Mouse (Mus musculus) ES-Bruce4 (cell line): ENCODE results near the gene Fam170b. TPM values are rescaled to one million over a fixed set of nuclear protein-coding genes. Genes with fewer than 3 reads are reported as not detected.

Experiments
- H3K27ac ChIP-seq: 2 replicates; pipeline ENCODE4 v1.5.1; 2012; ENCODE audit warnings: low read length, inconsistent platforms; ENCODE audit not compliant: insufficient read depth
- H3K27me3 ChIP-seq: 2 replicates; pipeline ENCODE4 v1.6.1; 2012; ENCODE audit warnings: mild to moderate bottlenecking, low read length, inconsistent platforms; ENCODE audit not compliant: control insufficient read depth, poor library complexity, insufficient read depth, severe bottlenecking
- H3K36me3 ChIP-seq: 2 replicates; pipeline ENCODE4 v1.6.1; 2012; ENCODE audit warnings: inconsistent platforms, mild to moderate bottlenecking, low read length, moderate library complexity; ENCODE audit not compliant: control insufficient read depth, poor library complexity, insufficient read depth, severe bottlenecking
- H3K4me1 ChIP-seq: one replicate; pipeline ENCODE4 v1.8.1; 2011; ENCODE audit warnings: low read length; ENCODE audit not compliant: control insufficient read depth, insufficient read depth
- H3K4me3 ChIP-seq: 2 replicates; pipeline ENCODE4 v1.5.1; 2011; ENCODE audit warnings: low read depth, mild to moderate bottlenecking, low read length
- H3K9ac ChIP-seq: 2 replicates; pipeline ENCODE4 v1.6.1; 2012; ENCODE audit warnings: low read depth, mild to moderate bottlenecking, inconsistent platforms; ENCODE audit not compliant: poor library complexity, severe bottlenecking
- H3K9me3 ChIP-seq: replicated peaks from 2 replicates; pipeline ENCODE4 v1.6.1; 2012; ENCODE audit warnings: mild to moderate bottlenecking, low read length, inconsistent platforms; ENCODE audit not compliant: control insufficient read depth, poor library complexity, insufficient read depth, severe bottlenecking
- CTCF ChIP-seq: IDR thresholded peaks from one replicate; pipeline ENCODE4 v1.8.1; 2011; ENCODE audit warnings: low read depth, low read length
- EP300 ChIP-seq: IDR thresholded peaks from 2 replicates; pipeline ENCODE4 v1.6.1; 2011; ENCODE audit warnings: low read depth, low read length; ENCODE audit not compliant: insufficient read depth
- POLR2A ChIP-seq: IDR thresholded peaks from one replicate; pipeline ENCODE4 v1.8.1; 2011; ENCODE audit warnings: low read length; ENCODE audit not compliant: insufficient read depth
- polyA plus RNA-seq: library from polyadenylated mRNA; stranded (reverse); fragments of >200 nt; gene quantifications from 2 replicates; pipeline ENCODE4 v1.2.4, GENCODE M21; 2011; ENCODE audit warnings: low read depth; ENCODE audit not compliant: missing spikeins, insufficient read depth, insufficient read length

The Fam170b gene
- polyA plus RNA-seq, 1 experiment = not detected

DNA sequence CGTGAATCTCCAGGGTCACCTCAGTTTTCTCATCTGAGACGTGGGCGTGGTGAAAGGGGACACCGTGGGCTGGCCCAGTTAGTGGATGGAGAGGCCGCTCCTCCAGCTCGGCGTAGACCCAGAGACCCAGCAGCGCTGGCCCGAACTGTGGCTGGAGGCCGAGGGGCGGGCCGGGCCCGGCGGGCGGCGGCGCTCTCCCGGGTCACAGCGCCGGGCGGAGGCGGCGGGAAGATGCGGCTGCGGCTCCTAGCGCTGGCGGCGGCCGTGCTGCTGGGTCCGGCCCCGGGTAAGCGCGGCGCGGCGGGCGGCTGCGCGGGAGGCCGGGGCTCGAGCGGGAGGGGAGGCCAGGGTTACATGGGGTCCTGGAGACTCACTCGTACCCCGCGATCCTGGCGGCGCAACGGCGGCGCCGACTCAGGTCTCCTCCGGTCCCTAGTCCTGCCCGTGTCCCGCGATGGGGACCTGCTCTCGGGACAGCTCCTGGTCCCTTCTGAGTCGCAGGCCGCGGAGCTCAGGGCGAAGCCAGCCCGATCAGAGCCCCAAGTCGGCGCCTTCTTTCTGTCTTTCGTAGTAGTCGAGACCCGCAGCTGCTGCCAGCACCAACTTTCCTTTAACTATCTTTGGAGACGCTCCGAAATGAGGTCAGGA, 23.0 kb downstream of the Fam170b start, which contains the start of gene Vstm4:
Gene Vstm4, plus strand, starts transcription at position 76 of the 648 bp plus-strand sequence.
- Histone ChIP-seq H3K9ac (peak within 1 kb of the TSS; percentile 62; the same call in 1 of the 2 replicates), H3K9me3 (no peaks in the 10 kb centered on the region), H3K4me1 (no peaks in the 10 kb centered on the region), H3K27ac (no peak within 1 kb of the TSS), H3K27me3 (peaks cover 5% of the 10 kb centered on the region), H3K36me3 (no peaks in the 10 kb centered on the region), H3K4me3 (peak within 1 kb of the TSS; percentile 47)
- TF ChIP-seq EP300 = no peak
- no peak for TF ChIP-seq CTCF
- no peak for TF ChIP-seq POLR2A

DNA sequence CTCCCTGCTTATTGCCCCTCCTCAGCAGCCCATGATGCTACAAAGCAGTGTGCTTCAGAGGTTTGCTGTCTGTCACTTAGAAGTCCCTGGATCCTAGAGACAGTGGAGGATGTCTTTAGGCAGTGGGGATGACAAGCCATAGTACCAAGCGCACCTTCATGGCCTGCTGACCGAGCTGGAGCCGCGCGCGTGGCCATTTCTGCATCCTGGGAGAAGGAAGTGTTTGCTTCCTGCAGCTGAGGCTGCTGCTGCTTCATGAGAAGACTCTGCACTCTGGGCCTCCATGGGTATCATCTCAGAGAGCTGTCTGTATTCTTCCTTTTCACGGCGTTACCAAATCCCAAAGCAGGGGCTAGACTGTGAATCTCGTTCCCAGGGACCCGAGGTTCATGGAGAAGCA, 24.6 kb downstream of the Fam170b start:
- H3K9ac ChIP-seq = no peak overlapping the region
- H3K4me3 ChIP-seq = no peak overlapping the region
- H3K27ac ChIP-seq = no peak overlapping the region
- peaks cover 5% of the 10 kb centered on the region for H3K27me3 ChIP-seq
- TF ChIP-seq EP300 (no peak), CTCF (no peak), POLR2A (no peak)
- H3K9me3 ChIP-seq = no peaks in the 10 kb centered on the region
- no peaks in the 10 kb centered on the region for H3K4me1 ChIP-seq
- no peaks in the 10 kb centered on the region for H3K36me3 ChIP-seq

DNA sequence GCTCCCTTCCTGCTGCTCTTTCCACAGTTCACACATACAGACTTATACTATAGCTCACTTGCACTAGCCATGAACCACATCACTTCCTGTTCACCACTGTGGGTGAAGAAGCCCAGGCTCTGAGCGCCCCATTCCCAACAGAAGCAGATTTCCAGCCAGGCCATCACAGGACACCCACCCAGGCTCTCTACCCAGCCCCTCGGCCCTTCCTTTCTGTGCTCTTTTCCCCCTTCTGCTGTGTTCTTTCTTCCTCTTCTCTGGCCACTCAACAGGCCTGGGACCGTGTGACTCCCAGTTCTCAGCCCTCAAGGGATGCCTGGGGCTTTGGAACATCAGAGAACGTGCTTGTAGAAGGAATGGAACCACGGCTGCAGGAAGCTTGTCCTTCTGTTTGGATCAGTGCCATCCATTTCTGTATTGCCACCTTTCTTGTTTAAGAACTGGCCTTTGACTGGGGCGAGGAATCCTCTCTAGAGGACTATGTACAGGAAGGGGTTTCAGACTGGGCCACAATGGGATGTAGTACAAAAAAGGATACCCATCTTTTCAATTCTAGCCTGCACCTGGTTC, 25.3 kb downstream of the Fam170b start:
- Histone ChIP-seq H3K9me3 (no peaks in the 10 kb centered on the region), H3K27me3 (peaks cover 5% of the 10 kb centered on the region), H3K36me3 (no peaks in the 10 kb centered on the region), H3K27ac (no peak overlapping the region), H3K4me3 (no peak overlapping the region), H3K9ac (no peak overlapping the region), H3K4me1 (no peaks in the 10 kb centered on the region)
- TF ChIP-seq CTCF = no peak
- no peak for TF ChIP-seq POLR2A
- no peak for TF ChIP-seq EP300

DNA sequence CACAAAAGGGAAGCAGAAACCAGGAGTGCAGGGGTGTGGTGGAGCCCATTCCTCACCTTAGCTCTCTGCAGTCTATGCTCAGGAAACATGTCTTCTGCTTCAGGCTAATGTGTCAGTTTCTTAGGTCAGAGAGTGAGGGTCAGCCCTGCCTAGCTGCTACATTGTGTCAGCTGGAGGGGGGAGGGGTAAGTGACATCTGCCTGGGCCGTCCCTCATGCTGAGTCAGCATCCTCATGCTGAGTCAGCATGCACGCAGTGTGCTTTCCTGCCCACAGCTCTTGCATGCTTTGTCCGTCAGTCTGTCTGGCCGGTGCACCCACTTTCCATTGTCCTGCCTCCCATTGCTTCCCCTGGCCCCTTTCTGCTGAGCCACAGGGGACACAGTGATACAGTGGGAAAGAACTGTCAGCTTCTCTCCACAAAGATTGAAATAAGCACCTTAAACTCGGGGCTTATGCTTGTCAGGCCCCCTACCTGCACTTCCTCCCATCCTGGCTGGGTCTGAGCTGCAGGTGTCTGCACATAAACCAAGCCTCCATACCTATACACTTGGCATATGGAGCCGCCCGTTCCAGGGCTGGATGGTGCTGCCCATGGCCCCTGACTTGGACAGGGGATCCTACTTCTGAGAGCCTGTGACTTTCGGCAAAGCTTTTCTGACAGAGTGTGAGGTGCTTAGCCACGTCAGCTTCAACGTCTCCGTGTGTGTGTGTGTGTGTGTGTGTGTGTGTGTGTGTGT, 26.2 kb downstream of the Fam170b start:
- Histone ChIP-seq H3K4me3 (no peak overlapping the region), H3K27ac (no peak overlapping the region), H3K36me3 (no peaks in the 10 kb centered on the region), H3K9me3 (no peaks in the 10 kb centered on the region), H3K27me3 (peaks cover 5% of the 10 kb centered on the region; the same call in 1 of the 2 replicates), H3K9ac (no peak overlapping the region), H3K4me1 (no peaks in the 10 kb centered on the region)
- TF ChIP-seq EP300 (peak; percentile 62; the same call in 1 of the 2 replicates), POLR2A (no peak), CTCF (no peak)

DNA sequence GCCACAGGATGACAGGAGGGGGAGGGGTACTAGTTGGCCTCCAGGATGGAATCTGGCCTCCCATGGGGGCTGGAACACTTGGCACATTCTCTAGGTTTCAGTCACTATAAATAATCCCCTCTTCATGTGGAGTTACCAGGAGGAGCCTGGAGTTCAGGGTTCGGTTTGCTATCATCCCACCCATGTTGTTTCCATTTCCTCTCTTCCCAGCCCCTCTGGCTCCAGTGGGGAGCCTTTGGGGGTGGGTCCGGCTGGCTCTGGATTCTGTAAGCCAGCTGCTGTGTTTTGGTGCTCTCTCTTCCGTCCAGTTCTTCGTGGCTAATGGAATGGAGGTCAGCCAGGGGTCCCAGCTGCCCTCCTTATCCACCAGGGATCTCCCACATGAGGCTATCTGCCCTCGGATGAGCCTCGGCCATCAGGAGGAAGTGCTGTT, 27.4 kb downstream of the Fam170b start:
- TF ChIP-seq EP300 = no peak
- TF ChIP-seq CTCF = no peak
- no peak for TF ChIP-seq POLR2A
- peaks cover 3% of the 10 kb centered on the region; the same call in 1 of the 2 replicates for H3K27me3 ChIP-seq
- no peaks in the 10 kb centered on the region for H3K4me1 ChIP-seq
- H3K27ac ChIP-seq = no peak overlapping the region
- H3K9me3 ChIP-seq = no peaks in the 10 kb centered on the region
- no peak overlapping the region for H3K4me3 ChIP-seq
- no peak overlapping the region for H3K9ac ChIP-seq
- H3K36me3 ChIP-seq = no peaks in the 10 kb centered on the region

DNA sequence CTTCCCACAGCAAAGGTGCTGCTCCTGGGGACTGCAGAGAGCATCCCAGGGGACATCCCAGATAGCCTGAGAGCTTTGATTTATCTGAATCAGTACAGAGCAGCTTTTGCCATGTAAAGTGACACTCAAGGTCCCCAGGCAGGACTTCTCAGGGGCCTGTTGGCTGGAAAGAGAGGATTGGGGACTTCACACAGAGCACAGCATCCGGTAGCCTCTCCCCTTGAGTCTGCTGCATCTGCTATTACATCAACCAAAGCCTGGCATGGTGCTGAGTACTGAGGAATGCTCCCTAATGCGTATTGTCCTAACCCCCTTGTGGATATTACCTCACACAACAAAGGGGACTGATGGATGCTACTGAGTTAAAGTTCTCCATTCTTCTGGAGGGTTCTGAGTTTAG, 27.9 kb downstream of the Fam170b start:
- Histone ChIP-seq H3K36me3 (no peaks in the 10 kb centered on the region), H3K9ac (no peak overlapping the region), H3K27me3 (peaks cover 3% of the 10 kb centered on the region; the same call in 1 of the 2 replicates), H3K4me1 (no peaks in the 10 kb centered on the region), H3K9me3 (no peaks in the 10 kb centered on the region), H3K4me3 (no peak overlapping the region), H3K27ac (no peak overlapping the region)
- TF ChIP-seq CTCF = no peak
- no peak for TF ChIP-seq POLR2A
- no peak for TF ChIP-seq EP300
